Mouse (Mus musculus) intestine, embryonic 15.5 days (tissue): ENCODE measurements around the gene B3gnt3. TPM values are rescaled to one million over a fixed set of nuclear protein-coding genes. Genes with fewer than 3 reads are reported as not detected.

Source experiments
- ATAC-seq: fragments of 200-750 bp; cut with Nextera tagmentation; 2 replicates; pipeline ENCODE4 v1.8.0; 2017; ENCODE audit warnings: moderate TSS enrichment, moderate library complexity
- H3K27ac ChIP-seq: fragments of 300-500 bp; sonication (generic); 2 replicates; pipeline ENCODE4 v1.5.1; 2015; ENCODE audit warnings: mild to moderate bottlenecking, inconsistent platforms
- H3K27me3 ChIP-seq: fragments of 300-500 bp; sonication (generic); replicated peaks from 2 replicates; pipeline ENCODE4 v1.6.1; 2015; ENCODE audit warnings: inconsistent platforms
- H3K36me3 ChIP-seq: fragments of 300-500 bp; sonication (generic); 2 replicates; pipeline ENCODE4 v1.6.1; 2015; ENCODE audit warnings: inconsistent platforms
- H3K4me1 ChIP-seq: fragments of 300-500 bp; sonication (generic); replicated peaks from 2 replicates; pipeline ENCODE4 v1.6.1; 2015; ENCODE audit warnings: inconsistent platforms
- H3K4me2 ChIP-seq: fragments of 300-500 bp; sonication (generic); replicated peaks from 2 replicates; pipeline ENCODE4 v1.6.1; 2015; ENCODE audit warnings: mild to moderate bottlenecking, inconsistent platforms
- H3K4me3 ChIP-seq: fragments of 300-500 bp; sonication (generic); replicated peaks from 2 replicates; pipeline ENCODE4 v1.5.1; 2015; ENCODE audit warnings: inconsistent platforms
- H3K9ac ChIP-seq: fragments of 300-500 bp; sonication (generic); 2 replicates; pipeline ENCODE4 v1.6.1; 2015; ENCODE audit warnings: inconsistent platforms
- H3K9me3 ChIP-seq: fragments of 300-500 bp; sonication (generic); 2 replicates; pipeline ENCODE4 v1.6.1; 2016; ENCODE audit warnings: inconsistent platforms
- WGBS: fragments of 180-500 bp; shearing (Covaris S2); methylation state at CpG from one replicate; pipeline ENCODE4 v1.1.7; 2015; 5-methylcytosine and 5-hydroxymethylcytosine counted together
- polyA plus RNA-seq: library from polyadenylated mRNA; unstranded; fragments of >200 nt; fragmentation: Nextera tagmentation; extraction: Ambion mirVana; gene quantifications from 2 replicates; pipeline ENCODE4 v1.2.1, GENCODE M21; 2015

The B3gnt3 gene
- polyA plus RNA-seq, 1 experiment from 2014 or later = 16.0 TPM

DNA sequence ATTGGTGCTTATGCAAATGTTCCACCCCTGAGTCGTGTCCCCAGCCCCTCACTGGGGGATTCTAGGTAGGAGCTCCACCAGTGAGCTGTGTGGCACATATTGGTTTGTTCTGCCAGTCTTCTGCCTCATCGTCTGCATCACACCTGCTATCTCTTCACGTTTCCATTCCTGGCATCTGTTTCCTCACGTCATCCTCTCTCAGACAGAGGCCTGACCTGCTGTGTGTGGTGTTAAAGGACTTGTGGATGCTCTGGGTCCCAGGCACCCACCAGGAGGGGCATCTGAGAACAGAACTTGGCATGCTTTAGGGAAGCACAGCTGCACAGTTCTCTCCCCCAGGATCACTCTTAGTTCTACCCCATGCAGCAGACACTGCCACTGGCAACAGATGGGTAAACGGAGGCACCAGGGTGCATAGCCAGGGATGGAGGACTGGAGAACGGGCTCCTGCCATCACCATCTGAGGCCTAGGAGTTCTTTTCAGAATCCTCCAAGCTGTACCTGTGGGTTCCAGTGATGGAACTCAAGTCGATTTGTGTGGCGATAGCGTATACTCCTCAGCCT, 26.1 kb downstream of the B3gnt3 start:
- peak overlapping the region; percentile 81; the same call in 1 of the 2 replicates for H3K9ac ChIP-seq
- H3K27me3 ChIP-seq = peaks cover 24% of the 10 kb centered on the region
- H3K9me3 ChIP-seq = no peaks in the 10 kb centered on the region
- peak overlapping the region; percentile 69 for H3K4me3 ChIP-seq
- peak overlapping the region; percentile 87 for H3K4me2 ChIP-seq
- H3K27ac ChIP-seq = peak overlapping the region; percentile 86
- H3K4me1 ChIP-seq = peaks cover 29% of the 10 kb centered on the region
- 38% methylated on average over 9 of the region's 9 CpGs for WGBS
- H3K36me3 ChIP-seq = no peaks in the 10 kb centered on the region
- no peak for ATAC-seq

DNA sequence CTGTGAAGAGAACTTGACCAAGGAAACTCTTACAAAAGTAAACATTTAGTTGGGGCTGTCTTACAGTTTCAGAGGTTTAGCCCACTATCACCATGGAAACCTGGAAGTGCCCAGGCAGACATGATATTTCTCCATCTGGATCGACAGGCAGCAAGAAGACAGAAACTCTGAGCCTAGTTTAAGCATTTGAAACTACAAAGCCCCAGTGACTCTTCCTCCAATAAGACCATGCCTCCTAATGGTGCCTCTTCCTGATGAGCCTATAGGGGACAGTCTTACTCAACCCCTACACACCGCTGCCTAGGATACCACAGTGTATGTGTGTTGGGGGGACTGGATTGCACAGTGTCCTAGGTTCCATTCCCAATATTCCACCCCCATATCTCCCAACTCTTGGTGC, 27.5 kb downstream of the B3gnt3 start:
- Histone ChIP-seq H3K4me2 (no peak overlapping the region), H3K27me3 (peaks cover 17% of the 10 kb centered on the region), H3K36me3 (no peaks in the 10 kb centered on the region), H3K9me3 (no peaks in the 10 kb centered on the region), H3K4me3 (no peak overlapping the region), H3K27ac (no peak overlapping the region), H3K9ac (no peak overlapping the region), H3K4me1 (peaks cover 22% of the 10 kb centered on the region)
- 51% methylated on average over 2 of the region's 2 CpGs for WGBS
- ATAC-seq = no peak

DNA sequence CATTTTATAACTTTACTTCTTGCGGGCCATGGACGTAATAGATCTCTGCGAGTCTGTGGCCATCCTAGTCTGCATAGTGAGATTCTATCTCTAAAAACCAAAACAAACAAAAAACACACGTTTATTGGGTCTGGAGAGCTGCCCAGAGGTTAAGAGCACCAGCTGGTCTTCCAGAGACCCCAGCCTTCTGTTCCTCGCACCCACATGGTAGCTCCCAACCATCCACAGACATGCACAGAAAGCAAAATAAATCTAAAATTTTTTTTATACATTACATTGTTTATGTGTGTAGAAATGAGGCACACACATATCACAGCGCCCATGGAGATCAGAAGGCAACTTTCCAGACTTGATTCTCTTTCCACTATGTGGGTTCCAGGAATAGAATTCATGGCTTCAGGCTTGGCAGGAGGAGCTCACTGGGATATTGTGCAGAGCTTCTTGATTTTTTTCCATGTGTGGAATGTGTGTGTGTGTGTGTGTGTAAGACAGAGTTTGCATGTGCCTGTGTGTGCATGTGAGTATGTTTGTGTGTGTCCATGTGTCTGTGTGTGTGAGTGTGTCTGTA, 29.3 kb downstream of the B3gnt3 start:
- H3K4me3 ChIP-seq = no peak overlapping the region
- H3K9ac ChIP-seq = no peak overlapping the region
- peaks cover 11% of the 10 kb centered on the region for H3K27me3 ChIP-seq
- peak overlapping the region; percentile 6; the same call in 1 of the 2 replicates for H3K27ac ChIP-seq
- 55% methylated on average over 6 of the region's 6 CpGs for WGBS
- H3K4me1 ChIP-seq = peaks cover 30% of the 10 kb centered on the region
- ATAC-seq = no peak
- peak overlapping the region; percentile 86 for H3K4me2 ChIP-seq
- H3K36me3 ChIP-seq = no peaks in the 10 kb centered on the region
- H3K9me3 ChIP-seq = no peaks in the 10 kb centered on the region

DNA sequence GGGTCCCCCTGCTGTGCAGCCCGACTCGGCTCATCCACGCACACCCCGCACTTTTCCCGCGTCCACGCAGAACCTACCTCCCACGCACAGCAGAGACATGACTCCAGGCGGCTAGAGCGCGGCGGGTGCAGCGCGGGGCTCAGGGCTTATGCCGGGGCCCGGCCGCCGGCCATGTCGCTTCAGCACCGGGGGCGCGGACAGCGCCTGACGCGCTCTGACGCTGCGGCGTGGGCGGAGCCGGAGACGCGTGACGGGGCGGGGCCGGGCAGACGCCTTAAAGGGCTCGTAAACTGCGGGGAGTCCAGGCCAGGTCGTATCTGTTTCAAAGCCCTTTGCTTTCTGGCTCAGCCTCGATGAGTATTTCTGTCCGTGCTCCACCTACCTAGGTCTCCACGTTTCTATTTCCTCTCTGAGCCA, 30.0 kb downstream of the B3gnt3 start, which contains the start of gene Unc13a:
TSS of gene Unc13a (minus strand) at position 209 of the 417 bp plus-strand sequence.
- Histone ChIP-seq H3K36me3 (no peaks in the 10 kb centered on the region), H3K27me3 (peaks cover 11% of the 10 kb centered on the region), H3K4me3 (peak within 1 kb of the TSS; percentile 43), H3K27ac (peak within 1 kb of the TSS; percentile 6; the same call in 1 of the 2 replicates), H3K4me2 (peak within 1 kb of the TSS; percentile 86), H3K4me1 (peaks cover 30% of the 10 kb centered on the region), H3K9me3 (no peaks in the 10 kb centered on the region), H3K9ac (peak within 1 kb of the TSS; percentile 1; the same call in 1 of the 2 replicates)
- WGBS = under 1% methylated on average over 42 of the region's 42 CpGs
- ATAC-seq = peak; percentile 75

DNA sequence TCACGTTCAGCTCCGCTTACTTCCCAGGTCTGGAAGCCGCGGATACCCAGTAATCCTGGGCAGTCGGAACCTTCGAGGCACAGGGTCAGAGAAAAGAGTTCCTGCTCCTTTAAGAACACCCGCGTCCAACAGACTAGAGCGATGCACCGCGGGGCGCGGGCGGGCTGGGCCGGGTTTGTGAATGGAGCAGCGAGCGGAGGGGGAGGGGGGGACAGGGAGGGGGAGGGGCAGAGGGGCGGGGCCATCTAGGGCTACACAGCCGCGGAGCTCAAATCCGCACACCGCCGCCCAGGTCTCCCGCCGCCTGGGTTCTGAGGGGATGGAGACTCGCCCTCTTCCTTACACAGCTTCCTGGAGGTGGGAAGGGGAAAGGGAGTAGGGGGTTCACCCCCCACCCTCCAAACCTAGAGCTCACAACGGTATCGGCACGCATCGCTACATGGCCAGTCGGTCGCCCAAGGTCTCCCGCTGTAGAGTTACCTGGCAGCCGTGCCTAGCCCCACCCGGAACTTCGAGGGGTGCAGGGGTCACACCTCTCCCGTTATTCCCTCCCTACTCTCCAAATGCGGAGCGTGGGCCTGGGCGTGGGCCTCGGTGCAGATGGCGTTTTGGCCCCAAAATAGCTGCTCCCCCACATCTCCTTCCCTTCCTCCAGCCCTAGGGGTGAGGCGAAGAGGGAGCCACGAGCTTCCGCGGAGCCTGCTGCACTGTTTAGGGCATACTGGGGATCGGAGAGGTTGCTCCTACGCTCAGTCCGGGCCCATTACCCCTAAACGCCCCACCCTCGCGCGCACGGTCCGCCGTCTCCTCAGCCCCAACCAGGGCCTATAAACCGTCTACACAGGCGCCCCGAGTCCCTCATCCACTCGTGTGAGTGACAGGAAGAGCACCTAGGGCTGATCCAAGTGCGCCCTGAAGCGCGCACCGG, 30.7 kb downstream of the B3gnt3 start:
- H3K4me1 ChIP-seq = peaks cover 31% of the 10 kb centered on the region
- H3K9me3 ChIP-seq = no peaks in the 10 kb centered on the region
- peak overlapping the region; percentile 86 for H3K4me2 ChIP-seq
- H3K4me3 ChIP-seq = peak overlapping the region; percentile 43
- H3K27me3 ChIP-seq = peaks cover 13% of the 10 kb centered on the region
- H3K27ac ChIP-seq = no peak overlapping the region
- H3K36me3 ChIP-seq = no peaks in the 10 kb centered on the region
- peak overlapping the region; percentile 1; the same call in 1 of the 2 replicates for H3K9ac ChIP-seq
- ATAC-seq = peak; percentile 38
- under 1% methylated on average over 59 of the region's 64 CpGs for WGBS

DNA sequence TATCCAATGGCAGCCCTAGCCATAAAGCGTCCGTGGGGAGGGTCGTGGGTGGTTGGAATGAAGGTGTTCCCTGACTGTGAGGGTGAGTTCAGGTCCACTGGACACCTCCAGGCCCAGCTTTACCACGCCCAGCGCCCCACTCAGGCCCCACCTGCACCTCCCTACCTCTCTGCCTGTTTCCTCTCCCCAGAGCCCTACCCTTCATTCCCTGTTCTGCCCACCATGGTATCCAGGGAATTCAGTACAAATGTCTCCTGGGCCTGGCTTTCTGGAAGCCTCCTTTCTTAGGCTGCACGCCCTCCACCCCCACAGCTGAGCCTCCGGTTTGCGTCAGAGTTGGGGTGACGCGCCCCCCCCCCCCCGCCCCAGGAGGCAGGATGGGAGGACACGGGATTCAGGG, 31.4 kb downstream of the B3gnt3 start:
- Histone ChIP-seq H3K27ac (no peak overlapping the region), H3K9me3 (no peaks in the 10 kb centered on the region), H3K4me2 (peak overlapping the region; percentile 86), H3K9ac (no peak overlapping the region), H3K4me1 (peaks cover 29% of the 10 kb centered on the region), H3K36me3 (no peaks in the 10 kb centered on the region), H3K27me3 (peaks cover 13% of the 10 kb centered on the region), H3K4me3 (peak overlapping the region; percentile 43)
- 13% methylated on average over 9 of the region's 12 CpGs for WGBS
- ATAC-seq = no peak

DNA sequence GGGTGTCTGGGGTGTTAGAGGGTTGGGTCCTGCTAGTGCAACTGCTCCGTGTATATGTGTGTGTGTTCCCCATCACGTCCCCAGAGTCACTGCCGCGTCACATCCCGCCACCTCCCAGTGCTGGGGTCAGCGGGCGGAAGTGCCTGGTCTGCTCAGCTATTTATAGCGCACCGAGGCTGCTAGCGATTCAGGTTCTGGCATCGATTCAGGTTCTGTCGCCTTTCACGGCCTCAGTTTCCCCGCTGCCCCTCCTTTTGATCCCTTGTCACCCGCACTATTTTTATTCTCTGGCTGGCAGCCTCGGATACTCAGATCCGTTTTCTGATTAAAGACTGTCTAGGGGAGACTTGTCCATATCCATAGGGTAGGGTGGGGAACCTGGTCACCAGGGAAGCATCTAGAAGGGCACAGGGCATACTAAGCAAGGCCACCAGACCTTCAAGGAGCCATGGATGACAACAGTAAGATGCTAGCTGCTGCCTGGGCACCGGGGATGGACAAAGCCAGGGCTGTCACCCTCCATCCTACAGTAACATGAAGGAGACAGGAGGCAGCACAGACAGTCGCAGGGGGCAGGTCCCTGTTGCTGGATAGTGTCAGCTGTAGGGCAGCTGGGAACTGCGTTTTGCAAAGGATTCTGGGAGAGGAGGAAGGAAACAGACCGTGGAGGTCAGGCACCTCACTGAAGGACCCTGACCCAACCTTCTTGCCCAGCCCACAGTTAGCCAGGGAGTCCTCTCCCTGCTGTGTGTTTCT, 33.2 kb downstream of the B3gnt3 start:
- no peaks in the 10 kb centered on the region for H3K9me3 ChIP-seq
- peaks cover 29% of the 10 kb centered on the region for H3K4me1 ChIP-seq
- WGBS = 3% methylated on average over 21 of the region's 21 CpGs
- no peaks in the 10 kb centered on the region for H3K36me3 ChIP-seq
- peak overlapping the region; percentile 46 for H3K4me2 ChIP-seq
- H3K27me3 ChIP-seq = peaks cover 19% of the 10 kb centered on the region
- no peak overlapping the region for H3K27ac ChIP-seq
- no peak for ATAC-seq
- no peak overlapping the region for H3K9ac ChIP-seq
- H3K4me3 ChIP-seq = peak overlapping the region; percentile 5; the same call in 1 of the 2 replicates

DNA sequence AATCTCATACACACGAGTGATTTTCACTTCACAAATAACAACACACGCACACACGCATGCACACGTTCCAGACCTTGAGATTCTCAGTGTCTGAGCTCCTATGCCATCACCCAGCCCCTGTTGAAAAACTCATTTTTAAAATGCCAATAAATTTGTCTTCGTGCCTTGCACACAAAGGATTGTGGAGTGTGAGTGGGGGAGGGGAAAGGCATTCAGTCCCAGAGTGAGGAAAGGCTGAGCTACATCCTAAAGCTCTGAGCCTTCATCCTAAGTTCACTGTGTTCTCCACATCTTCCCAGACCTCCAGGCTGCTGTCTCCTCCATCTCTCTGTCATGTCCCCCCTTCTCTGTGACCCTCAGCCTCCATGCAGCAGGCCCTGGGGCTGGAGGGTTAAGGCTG, 34.3 kb downstream of the B3gnt3 start:
- no peaks in the 10 kb centered on the region for H3K36me3 ChIP-seq
- H3K4me2 ChIP-seq = no peak overlapping the region
- no peak overlapping the region for H3K4me3 ChIP-seq
- peaks cover 29% of the 10 kb centered on the region for H3K4me1 ChIP-seq
- H3K9ac ChIP-seq = no peak overlapping the region
- WGBS = 57% methylated on average over 5 of the region's 5 CpGs
- H3K27me3 ChIP-seq = peaks cover 27% of the 10 kb centered on the region
- no peaks in the 10 kb centered on the region for H3K9me3 ChIP-seq
- H3K27ac ChIP-seq = no peak overlapping the region
- ATAC-seq = no peak

DNA sequence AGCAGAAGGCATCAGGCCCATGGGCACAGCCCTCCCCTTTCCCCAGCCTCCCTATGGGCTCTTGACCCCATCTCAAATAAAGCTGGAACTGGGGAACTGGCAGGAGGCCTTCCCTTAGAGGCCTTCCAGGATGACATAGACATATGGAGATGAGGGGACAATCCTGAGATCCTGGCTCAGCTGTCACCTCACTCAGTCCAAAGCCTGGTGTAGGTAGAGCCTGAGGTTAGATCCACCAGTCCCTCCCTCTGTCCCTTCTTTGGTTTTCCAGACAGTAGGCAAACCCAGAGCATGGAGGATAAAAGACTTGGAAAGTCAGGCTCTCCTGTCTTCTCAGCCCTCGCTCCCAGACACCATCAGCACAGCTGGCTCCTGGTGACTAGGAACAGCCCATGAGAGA, 34.7 kb downstream of the B3gnt3 start:
- ATAC-seq = no peak
- Histone ChIP-seq H3K9me3 (no peaks in the 10 kb centered on the region), H3K4me3 (no peak overlapping the region), H3K36me3 (no peaks in the 10 kb centered on the region), H3K9ac (no peak overlapping the region), H3K4me1 (peaks cover 29% of the 10 kb centered on the region), H3K27ac (no peak overlapping the region), H3K27me3 (peaks cover 27% of the 10 kb centered on the region), H3K4me2 (no peak overlapping the region)
- WGBS = 43% methylated on average over 1 of the region's 1 CpGs

DNA sequence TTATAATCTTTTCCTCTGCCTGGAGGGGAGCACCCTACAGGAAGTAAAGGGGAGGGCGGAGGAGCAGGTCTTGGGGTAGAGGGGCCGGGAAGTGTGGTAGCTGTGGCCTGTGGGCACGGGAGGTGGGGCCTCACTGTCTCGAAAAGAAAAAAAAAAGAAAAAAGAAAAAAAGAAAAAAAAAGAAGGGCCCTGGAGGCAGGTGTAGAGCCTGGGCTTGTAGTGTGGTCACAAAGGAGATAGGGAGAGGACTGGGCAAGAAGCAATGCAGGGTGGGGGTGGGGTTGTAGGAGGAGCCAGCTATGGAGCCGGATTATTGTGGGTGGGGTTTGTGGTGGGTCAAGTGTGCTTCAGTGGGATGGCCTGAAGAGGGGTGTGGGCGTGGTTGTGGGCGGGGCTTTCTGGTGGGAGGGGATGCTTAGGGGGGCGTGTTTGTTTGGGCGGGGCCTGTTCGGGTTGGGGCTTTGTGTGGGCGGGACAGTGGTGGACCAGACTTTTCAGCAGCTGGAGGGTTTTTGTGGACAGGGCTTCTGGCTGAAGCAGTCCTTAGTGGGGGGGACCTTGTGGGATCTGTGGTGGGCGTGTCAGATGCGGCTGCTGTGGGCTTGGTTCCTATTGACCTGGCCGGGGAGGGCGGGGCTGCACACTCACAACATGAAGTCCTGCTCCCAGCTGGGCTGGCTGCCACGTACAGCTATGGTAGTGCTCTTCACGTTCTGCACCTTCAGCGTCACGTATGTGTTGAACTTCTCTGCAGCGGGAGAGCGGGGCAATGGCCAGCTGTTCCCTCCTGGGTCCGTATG, 36.1 kb downstream of the B3gnt3 start:
- ATAC-seq = peak; percentile 79
- H3K27ac ChIP-seq = no peak overlapping the region
- peak overlapping the region; percentile 18 for H3K4me3 ChIP-seq
- H3K36me3 ChIP-seq = no peaks in the 10 kb centered on the region
- H3K4me1 ChIP-seq = peaks cover 22% of the 10 kb centered on the region; the same call in 1 of the 2 replicates
- H3K9ac ChIP-seq = no peak overlapping the region
- H3K4me2 ChIP-seq = peak overlapping the region; percentile 59
- WGBS = 4% methylated on average over 22 of the region's 22 CpGs
- H3K9me3 ChIP-seq = no peaks in the 10 kb centered on the region
- peaks cover 24% of the 10 kb centered on the region for H3K27me3 ChIP-seq
